Mouse (Mus musculus) embryonic facial prominence, embryonic 14.5 days (tissue): ENCODE measurements around the gene Rapgef2. TPM values are rescaled to one million over a fixed set of nuclear protein-coding genes. Genes with fewer than 3 reads are reported as not detected.

Source experiments
- polyA plus RNA-seq: library from polyadenylated mRNA; unstranded; fragments of >200 nt; fragmentation: Nextera tagmentation; extraction: Ambion mirVana; gene quantifications from 2 replicates; pipeline ENCODE4 v1.2.1, GENCODE M21; 2014

Gene Rapgef2
- polyA plus RNA-seq, 1 experiment from 2014 or later, result 8.5 TPM

Other genes with a start within 250 kb of the Rapgef2 start
- gene Gm17359, start 50.1 kb upstream of the Rapgef2 start, polyA plus RNA-seq, result not detected in 2 replicates